ENCODE assay signal across 10 mouse cellular contexts in the genomic region with DNA sequence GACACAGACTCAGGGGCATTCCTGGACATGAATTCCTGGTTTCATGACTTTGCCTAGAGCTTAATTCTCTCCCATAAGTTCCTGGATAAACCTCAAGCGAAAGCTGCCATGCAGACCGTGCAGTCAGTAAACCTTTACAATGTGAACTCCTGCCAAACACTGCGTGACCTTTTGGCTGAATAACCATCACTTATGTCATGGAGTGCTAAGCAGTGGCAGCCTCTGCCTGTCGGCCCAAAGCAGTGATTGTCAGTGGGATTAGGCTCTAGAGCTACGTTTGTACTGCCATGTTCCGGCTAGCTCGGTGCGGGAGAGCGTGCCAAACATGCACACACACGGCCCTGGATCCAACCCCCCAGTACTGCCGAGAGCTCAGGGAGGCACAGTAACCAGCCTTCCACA. TPM values are rescaled to one million over a fixed set of nuclear protein-coding genes. Genes with fewer than 3 reads are reported as not detected.
A peak's percentile ranks its signal among the peaks of the same experiment; 100 is the strongest.
DNase-seq lines count a peak whose midpoint lies in the region; ATAC-seq and TF ChIP-seq lines count a peak whose summit lies in the region.
"Had no signal": no experiment of that assay in that cellular context is flagged by ENCODE, and none has a peak within 500 bp of the region (broad histone marks: within the 10 kb centered on the region; RNA-seq: fewer than 3 reads in every experiment).

No protein-coding gene starts in this region.

- no peak for TF ChIP-seq CTCF in Patski (IDR thresholded peaks at IDR 0.05)

- 76% methylated on average over 11 of the region's 11 CpGs for WGBS in hindbrain, embryonic 10.5 days
- WGBS in hindbrain, embryonic 13.5 days: 42% methylated on average over 11 of the region's 11 CpGs
- WGBS in heart, embryonic 15.5 days: 42% methylated on average over 11 of the region's 11 CpGs

- H3K4me3 ChIP-seq in hindbrain, embryonic 10.5 days: no peak overlapping the region
- H3K4me3 ChIP-seq in hindbrain, embryonic 13.5 days: no peak overlapping the region
- no peak overlapping the region for H3K4me3 ChIP-seq in heart, embryonic 15.5 days
- H3K4me3 ChIP-seq: megakaryocyte, embryonic 14.5 days had no signal

- H3K27ac ChIP-seq in hindbrain, embryonic 10.5 days: 0 out of 2 replicates have a peak overlapping the region, but pooled peaks have one; percentile 12
- no peak overlapping the region; the same call in 1 of the 2 replicates for H3K27ac ChIP-seq in hindbrain, embryonic 13.5 days
- peak overlapping the region; percentile 85 for H3K27ac ChIP-seq in heart, embryonic 15.5 days

- H3K36me3 ChIP-seq in hindbrain, embryonic 10.5 days: 0 out of 2 replicates have a peak, but pooled peaks cover 11% of the 10 kb centered on the region
- no peaks in the 10 kb centered on the region for H3K36me3 ChIP-seq in hindbrain, embryonic 13.5 days
- no peaks in the 10 kb centered on the region for H3K36me3 ChIP-seq in heart, embryonic 15.5 days

- POLR2A ChIA-PET in Patski (lab: Charles Lee): interaction anchor here (0.6 kb wide), 1 partner anchor 1822 kb away, joined by 5 read pairs; no protein-coding TSS in a partner anchor

- H3K27me3 ChIP-seq in hindbrain, embryonic 10.5 days (ENCODE audit: insufficient read depth, poor library complexity, severe bottlenecking): no peaks in the 10 kb centered on the region
- no peaks in the 10 kb centered on the region for H3K27me3 ChIP-seq in hindbrain, embryonic 13.5 days
- H3K27me3 ChIP-seq in Patski: no peaks in the 10 kb centered on the region
- H3K27me3 ChIP-seq in heart, embryonic 15.5 days: no peaks in the 10 kb centered on the region
- H3K27me3 ChIP-seq: CH12.LX; megakaryocyte, embryonic 14.5 days had no signal

- ATAC-seq in hindbrain, embryonic 13.5 days (ENCODE audit: low FRiP score): no peak
- ATAC-seq in Patski: peak; percentile 68
- no peak; the same call in 1 of the 2 replicates for ATAC-seq in heart, embryonic 15.5 days (replicated peaks; ENCODE audit: insufficient number of reproducible peaks, insufficient read depth, low FRiP score, low read depth)
- ATAC-seq in megakaryocyte-erythroid progenitor cell, adult 5-6 weeks (replicated peaks; ENCODE audit: low FRiP score, low TSS enrichment, poor library complexity, severe bottlenecking): no peak

- DNase-seq in hindbrain, embryonic 10.5 days (ENCODE audit: low spot score): no peak
- peak; percentile 78 for DNase-seq in Patski (ENCODE audit: low read depth, low spot score)
- DNase-seq in cerebellum, adult 11-12 months: peak; percentile 52
- no peak for DNase-seq in frontal cortex, postnatal 14 days (ENCODE audit: low spot score in 2 of 2)
- no peak for DNase-seq in lung, postnatal 36 days

- no peak overlapping the region for H3K4me2 ChIP-seq in hindbrain, embryonic 13.5 days
- H3K4me2 ChIP-seq in heart, embryonic 15.5 days: no peak overlapping the region

- no peaks in the 10 kb centered on the region for H3K9me3 ChIP-seq in hindbrain, embryonic 10.5 days
- H3K9me3 ChIP-seq in hindbrain, embryonic 13.5 days: no peaks in the 10 kb centered on the region
- H3K9me3 ChIP-seq in heart, embryonic 15.5 days (replicated peaks): no peaks in the 10 kb centered on the region

- no peak overlapping the region for H3K9ac ChIP-seq in hindbrain, embryonic 13.5 days
- H3K9ac ChIP-seq in heart, embryonic 15.5 days: no peak overlapping the region

- peaks cover 44% of the 10 kb centered on the region for H3K4me1 ChIP-seq in hindbrain, embryonic 10.5 days (replicated peaks)
- H3K4me1 ChIP-seq in hindbrain, embryonic 13.5 days (replicated peaks): peaks cover 47% of the 10 kb centered on the region
- H3K4me1 ChIP-seq in heart, embryonic 15.5 days (replicated peaks): peaks cover 61% of the 10 kb centered on the region

- in situ Hi-C loops in Patski (cut with MboI; ENCODE audit: low pct_unique_long_range_greater_than_20kb): no loop called here

- CTCF ChIA-PET in Patski (lab: Charles Lee): interaction anchor here (0.9 kb wide), 1 partner anchor 10 kb away, joined by 3 read pairs; no protein-coding TSS in a partner anchor

RNA-seq across cellular contexts. Expression of gene Kif13a, which starts 18.6 kb away (rescaled TPM):
- polyA plus RNA-seq in hindbrain, embryonic 10.5 days (2016; fragmentation: Nextera tagmentation; extraction: Ambion mirVana): 13.6 and 15.3 TPM in 2 replicates
- polyA plus RNA-seq in hindbrain, embryonic 13.5 days (2015; fragmentation: Nextera tagmentation; extraction: Ambion mirVana): 11.2 and 11.6 TPM in 2 replicates
- polyA plus RNA-seq in Patski (2021): 38.7 TPM
- 41.6 and 45.3 TPM in 2 replicates for polyA plus RNA-seq in heart, embryonic 15.5 days (2015; fragmentation: Nextera tagmentation; extraction: Ambion mirVana)
- total RNA-seq in megakaryocyte-erythroid progenitor cell, adult 5-6 weeks (2014; fragmentation: Nextera tagmentation): 15.0 and 21.6 TPM in 2 replicates
- total RNA-seq in megakaryocyte-erythroid progenitor cell, adult 5-6 weeks (2017): 24.7 and 35.3 TPM in 2 replicates
- total RNA-seq: CH12.LX had no signal

Comparison
In these comparisons a context has a peak if more than half of its experiments do, and no peak if none do; other contexts are left out.
1. DNase-seq: peak in Patski (single experiment) and cerebellum, adult 11-12 months (single experiment); none in hindbrain, embryonic 10.5 days (single experiment), frontal cortex, postnatal 14 days (0 of 2) and lung, postnatal 36 days (single experiment).